Mouse (Mus musculus) cerebellum, postnatal 4 days (tissue): ENCODE results near the gene Klhl35.

Experiments used
- DNase-seq, 2 experiments: peaks; one replicate each; pipeline ENCODE4 v3.0.0; 2022; ENCODE audit warnings: low spot score in 2 of 2, mixed read lengths in 1 of 2

The Klhl35 gene

DNA sequence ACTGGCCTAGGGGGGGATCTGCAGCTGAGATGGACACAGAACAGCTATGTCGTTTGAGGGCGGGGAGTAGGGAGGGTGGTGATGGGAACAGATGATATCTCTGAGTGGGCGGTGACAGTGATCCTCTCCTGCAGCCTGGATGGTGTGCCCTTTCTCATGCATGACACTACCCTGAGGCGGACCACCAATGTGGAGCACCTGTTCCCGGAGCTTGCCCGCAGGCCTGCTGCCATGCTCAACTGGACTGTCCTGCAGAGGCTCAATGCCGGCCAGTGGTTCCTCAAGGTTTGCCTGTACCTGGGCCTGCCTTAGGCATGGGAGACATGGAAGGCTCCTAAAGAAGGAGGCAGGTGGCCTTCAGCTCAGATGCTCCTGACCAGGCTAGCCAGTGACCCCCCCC, 12.9 kb upstream of the Klhl35 start:
- DNase-seq, result no peak

DNA sequence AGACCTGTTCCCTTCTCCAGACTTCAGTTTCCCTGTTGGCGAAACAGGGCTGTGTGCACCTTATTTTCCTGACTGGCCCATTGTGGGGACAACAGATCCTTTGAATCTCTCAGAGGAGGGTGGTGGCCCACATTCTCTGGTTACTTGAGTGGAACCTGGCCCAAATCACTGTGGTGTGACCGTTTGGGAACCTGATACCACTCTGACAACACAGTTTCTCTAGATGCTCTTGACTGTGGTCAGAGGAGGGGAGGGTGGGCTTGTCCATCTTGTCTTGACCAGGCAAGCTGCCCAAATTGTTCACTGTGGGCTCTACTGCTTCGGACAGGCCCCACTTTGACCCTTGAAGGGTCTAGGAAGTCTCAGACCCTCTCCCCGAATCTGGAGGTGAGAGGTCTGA, 11.8 kb upstream of the Klhl35 start:
- DNase-seq, result no peak

DNA sequence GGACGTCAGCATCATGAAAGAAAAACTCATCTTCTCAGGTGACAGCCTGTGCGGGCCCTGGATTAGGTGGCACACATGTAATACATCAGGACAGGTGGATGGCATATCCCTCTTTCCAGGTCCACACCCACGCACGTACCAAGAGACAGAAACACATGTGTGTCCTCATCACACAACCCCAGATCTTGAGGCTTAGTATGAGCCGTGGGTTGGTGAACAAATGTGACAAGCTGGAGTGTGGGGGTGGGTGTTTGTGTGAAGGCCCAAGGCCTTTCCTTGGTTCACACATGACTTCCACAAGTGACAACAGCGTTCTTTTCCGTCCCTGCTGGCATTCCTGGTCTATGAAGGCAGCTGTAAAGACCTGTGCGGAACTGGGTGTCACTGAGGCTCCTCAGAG, 7.0 kb upstream of the Klhl35 start:
- no peak for DNase-seq

DNA sequence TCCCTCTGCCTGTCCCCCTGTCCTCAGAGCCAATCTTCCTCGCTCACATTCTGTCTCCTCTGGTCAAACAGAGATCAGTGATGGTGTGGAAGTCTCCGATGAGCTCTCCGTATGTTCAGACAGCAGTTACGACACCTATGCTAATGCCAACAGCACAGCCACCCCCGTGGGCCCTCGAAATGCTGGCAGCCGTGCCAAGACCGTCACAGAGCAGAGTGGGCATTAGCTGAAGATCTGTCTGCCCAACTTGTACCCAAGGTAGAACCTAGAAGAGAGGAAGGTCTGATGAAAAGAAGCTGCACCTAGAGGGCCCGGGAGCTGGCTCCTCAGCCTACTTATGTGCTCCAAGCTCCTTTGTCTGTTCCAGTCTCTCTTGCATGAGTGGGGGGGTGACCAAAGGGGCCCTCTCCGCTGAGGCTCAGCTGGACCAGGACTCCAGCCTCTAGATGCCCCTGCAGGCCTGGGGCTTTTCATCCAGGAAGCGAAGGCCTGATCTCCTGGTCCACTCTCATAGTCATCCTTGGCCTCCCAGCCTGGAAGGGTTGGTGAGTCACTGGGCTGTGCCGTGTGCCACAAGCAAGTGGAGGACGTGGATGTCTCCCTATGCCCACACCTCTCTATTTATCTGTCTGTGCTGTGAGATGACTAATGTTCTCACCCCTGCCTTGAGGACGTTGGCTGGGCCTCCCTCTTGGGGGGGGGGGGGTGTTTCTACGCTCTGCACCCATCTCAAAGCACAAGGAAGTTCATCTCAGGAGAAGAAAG, 5.7 kb upstream of the Klhl35 start:
- DNase-seq, result no peak

DNA sequence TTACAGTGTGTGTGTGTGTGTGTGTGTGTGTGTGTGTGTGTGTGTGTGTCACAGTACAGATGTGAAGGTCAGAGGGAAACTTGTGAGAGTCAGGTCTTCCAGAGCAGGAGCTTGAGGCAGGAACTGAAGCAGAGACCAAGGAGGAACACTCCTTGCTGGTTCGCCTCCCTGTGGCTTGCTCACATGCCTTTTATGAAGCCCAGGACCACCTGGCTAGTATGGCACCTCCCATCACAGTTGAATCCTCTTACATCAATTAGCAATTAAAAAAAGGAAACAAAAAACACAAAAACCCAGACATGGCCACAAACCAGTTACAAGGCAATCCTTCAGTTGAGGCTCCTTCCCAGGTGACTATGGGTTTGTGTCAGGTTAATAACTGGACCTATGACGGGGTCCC, 2.7 kb upstream of the Klhl35 start:
- no peak for DNase-seq

DNA sequence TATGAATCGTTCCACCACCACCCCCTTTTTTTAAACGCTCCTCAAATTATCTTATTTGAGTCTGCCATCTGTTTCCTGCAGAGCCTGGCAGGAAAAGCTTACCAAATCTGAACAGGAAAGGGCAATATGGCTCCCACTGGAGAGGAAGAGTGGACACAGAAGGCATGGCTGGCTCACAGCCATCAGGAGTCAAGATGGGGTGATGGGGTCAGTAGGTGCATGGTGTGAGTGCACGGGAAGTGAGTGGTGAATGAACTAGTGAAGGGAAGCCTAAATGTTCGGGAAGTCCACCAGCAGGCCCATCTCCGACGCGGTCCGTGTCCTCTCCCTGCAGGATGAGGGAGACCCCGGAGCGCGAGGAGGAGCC, 2.1 kb downstream of the Klhl35 start:
- peak in 1 of 2 experiments; percentile 56 for DNase-seq

DNA sequence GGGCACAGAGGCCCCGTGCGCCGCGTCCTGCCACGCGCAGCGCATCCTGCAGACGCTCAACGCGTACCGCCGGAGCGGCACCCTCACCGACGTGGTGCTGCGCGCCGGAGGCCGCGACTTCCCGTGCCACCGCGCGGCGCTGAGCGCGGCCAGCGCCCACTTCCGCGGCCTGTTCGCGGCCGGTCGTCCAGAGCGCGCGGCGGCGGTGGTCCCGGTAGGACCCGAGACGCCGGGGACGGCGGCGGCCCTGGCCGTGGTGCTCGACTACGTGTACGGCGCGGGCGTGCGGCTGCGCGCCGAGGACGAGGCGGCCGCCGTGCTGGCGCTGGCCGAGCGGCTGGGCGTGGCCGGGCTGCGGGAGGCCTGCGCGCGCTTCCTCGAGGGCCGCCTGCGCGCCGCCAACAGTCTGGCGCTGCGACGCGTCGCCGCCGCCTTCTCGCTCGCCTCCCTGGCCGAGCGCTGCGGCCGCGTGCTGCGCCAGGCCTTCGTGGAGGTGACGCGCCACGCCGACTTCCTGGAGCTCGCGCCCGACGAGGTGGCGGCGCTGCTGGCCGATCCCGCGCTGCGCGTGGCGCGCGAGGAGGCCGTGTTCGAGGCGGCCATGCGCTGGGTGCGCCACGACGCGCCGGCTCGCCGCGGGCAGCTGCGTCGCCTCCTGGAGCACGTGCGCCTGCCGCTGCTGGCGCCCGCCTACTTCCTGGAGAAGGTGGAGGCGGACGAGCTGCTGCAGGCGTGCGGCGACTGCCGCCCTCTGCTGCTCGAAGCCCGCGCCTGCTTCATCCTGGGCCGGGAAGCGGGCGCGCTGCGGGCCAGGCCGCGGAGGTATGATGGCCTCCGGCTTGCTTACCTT, 2.7 kb downstream of the Klhl35 start:
- peak; percentile 55 to 75 for DNase-seq

DNA sequence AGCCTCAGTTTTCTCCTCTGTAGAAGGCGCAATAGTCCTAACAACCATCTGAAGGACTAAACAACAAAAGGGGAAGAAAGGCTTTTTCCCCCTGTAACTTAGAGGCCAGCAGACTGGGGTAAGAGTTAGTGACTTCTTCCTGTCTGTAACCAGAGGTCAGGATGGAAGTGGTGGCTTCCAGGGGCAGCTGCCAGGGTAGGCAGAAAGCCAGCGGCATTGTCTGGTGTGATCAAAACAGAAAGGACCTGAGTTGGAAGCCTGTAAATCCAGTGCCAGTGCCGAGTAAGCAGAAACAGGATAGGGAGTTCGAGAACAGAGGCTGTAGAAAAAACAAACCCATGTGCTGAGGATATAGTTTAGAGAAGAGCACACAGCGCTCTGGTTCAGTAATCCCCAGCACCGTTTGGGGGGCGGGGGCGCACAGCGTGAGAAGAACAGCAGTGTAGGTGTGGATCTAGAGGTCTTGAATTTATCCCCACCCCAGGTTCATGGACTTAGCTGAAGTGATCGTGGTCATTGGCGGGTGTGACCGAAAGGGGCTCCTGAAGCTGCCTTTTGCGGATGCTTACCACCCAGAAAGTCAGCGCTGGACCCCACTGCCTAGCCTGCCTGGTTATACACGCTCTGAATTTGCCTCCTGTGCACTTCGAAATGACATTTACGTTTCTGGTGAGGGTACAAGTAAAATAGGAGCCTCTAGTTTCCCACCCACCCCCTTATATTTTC, 4.0 kb downstream of the Klhl35 start:
- DNase-seq, result no peak

DNA sequence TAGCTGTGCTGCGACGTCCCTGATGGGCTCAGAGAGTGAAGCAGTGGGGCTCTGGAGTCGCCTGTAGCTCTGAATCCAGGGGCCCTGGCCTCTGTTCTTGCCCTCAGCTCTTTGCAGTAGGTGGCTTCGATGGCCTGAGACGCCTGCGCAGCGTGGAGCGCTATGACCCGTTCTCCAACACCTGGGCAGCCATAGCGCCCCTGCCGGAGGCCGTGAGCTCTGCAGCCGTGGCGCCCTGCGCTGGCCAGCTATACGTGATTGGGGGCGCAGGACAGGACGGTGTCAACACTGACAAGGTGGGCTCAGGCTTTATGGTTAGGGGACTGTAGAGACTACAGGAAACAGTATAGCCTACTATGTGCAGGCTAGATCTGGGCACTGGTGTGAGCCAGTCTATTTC, 5.8 kb downstream of the Klhl35 start:
- peak in 1 of 2 experiments; percentile 1 for DNase-seq

DNA sequence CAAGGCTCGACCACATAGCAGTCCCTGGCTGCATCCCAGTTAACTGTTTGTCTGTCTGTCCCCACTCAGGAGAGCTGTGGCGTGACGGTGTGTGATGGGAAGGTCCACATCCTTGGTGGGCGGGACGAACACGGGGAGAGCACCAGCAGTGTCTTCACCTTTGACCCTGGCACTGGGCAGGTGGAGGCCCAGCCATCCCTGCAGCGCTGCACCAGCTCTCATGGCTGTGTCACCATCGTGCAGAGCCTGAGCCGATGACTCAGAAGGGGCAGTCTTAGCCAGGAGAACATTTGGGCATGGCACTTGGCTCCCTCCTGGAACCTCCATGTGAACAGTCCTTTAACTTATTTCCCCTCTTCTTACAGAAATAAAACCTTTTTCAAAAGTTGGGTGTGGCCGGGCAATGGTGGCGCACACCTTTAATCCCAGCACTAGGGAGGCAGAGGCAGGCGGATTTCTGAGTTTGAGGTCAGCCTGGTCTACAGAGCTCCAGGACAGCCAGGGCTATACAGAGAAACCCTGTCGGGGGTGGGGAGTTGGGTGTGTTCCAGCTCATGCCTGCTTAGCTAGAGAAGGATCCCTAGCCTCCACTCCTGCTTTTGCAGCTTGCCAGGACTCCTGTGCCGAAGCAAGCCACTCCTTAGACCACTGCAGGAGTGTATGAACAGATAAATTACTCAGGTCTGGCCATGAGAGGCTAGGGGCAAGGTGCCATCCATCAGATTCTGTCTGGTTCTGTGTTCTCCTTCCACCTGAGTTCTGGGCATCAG, 8.0 kb downstream of the Klhl35 start:
- no peak for DNase-seq

DNA sequence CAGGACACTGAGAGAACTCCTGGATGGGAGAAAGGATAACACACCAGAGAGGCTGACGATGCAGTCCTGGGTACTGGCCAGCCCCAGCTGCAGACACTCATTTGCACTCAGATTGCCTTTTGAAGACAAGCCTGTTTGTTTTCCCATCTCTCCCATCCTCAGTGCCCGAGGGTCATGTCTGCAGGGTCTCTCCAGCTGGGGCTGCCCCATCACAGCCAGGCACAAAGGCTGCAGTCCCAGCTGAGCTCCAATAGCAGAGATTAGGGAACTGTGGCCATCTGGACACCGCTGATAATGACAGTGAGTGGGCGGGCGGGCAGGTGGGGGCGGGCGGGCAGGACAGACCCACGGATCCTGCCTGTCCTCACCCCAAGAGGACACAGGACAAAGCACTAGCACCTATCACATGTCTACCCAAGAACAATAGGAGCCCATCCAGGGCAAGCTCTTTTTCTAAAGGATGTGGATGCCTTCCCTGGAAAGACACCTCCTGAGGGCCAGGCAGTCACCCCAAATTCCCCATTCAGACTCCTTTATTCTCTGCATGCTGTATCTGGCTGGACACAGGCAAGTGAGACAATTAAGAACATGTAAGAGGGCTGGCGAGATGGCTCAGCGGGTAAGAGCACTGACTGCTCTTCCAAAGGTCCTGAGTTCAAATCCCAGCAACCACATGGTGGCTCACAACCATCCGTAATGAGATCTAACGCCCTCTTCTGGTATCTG, 9.2 kb downstream of the Klhl35 start:
- no peak for DNase-seq

DNA sequence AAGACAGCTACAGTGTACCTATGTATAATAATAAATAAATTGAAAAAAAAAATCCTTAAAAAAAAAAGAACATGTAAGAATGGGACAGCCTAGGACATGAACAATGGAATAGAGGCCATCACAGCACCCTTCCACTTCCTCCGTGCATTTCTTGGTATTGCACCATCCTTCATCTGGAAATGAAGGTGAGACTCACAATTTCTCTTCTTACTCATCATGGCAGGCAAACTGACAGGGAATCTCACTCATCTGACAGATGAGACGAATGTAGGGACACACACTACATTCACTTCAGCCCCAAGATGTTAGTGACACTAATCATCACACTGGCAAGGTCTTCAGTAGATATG, 9.7 kb downstream of the Klhl35 start:
- no peak for DNase-seq

DNA sequence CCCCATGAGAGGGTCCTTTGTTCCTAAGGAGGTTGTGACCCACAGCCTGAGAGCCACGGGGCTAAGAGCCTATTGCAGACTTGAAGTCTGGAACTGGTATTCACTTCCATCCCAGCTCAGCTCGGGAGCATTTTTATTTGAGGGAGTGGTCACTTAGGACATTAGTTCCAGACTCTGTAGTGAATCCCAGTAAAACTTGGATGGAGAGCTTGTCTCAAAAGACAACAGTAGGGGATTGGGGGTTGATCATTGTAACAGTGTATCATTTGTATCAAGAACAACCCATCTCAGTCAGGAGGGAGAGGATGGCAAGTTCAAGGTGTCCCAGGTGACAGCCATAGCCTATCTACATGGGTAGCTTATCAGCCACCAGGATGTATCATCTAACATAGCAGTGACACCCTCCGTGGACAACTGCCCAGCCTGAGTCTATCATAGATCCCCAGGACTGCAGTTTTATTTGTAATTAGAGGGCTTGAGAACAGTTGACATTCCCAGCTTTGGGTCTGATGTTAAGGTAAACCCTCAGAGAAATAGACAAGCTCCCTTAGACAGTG, 10.8 kb downstream of the Klhl35 start:
- DNase-seq, result no peak

DNA sequence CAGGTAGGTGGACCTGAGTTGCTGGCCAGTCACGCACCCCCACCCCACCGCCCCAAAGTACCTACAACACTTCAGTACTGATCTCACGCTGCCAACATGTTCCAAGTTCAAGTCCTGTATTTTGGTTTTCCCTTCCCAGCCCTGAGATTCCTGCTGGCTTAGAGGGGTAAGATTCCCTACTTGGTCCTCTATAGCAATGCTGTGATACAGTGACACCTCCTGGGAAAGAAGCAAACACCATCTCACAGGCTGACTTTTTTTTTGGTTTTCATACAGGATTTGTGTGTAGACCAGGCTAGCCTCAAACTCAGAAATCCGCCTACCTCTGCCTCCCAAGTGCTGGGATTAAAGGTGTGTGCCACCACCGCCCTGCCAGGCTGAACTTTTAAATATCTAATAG, 11.4 kb downstream of the Klhl35 start:
- no peak for DNase-seq

DNA sequence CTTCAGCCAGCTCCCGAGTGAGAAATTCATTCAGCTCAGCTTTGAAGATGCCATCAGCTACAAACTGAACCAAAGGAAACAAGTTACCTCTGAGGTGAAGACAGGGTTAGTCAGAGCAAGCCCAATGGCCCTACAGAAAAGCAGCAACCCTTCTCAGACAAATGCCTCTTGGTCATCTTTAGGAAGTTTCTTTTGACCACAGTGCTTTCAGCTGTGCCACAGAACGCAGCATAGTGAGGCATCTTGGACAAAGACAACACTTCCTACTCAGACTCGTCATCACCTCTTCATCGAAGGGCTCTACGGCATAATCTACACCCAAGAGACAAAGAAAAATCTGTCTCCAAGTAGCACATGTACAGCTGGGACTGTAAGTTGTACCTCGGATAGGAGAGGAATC, 16.8 kb downstream of the Klhl35 start:
- no peak for DNase-seq

DNA sequence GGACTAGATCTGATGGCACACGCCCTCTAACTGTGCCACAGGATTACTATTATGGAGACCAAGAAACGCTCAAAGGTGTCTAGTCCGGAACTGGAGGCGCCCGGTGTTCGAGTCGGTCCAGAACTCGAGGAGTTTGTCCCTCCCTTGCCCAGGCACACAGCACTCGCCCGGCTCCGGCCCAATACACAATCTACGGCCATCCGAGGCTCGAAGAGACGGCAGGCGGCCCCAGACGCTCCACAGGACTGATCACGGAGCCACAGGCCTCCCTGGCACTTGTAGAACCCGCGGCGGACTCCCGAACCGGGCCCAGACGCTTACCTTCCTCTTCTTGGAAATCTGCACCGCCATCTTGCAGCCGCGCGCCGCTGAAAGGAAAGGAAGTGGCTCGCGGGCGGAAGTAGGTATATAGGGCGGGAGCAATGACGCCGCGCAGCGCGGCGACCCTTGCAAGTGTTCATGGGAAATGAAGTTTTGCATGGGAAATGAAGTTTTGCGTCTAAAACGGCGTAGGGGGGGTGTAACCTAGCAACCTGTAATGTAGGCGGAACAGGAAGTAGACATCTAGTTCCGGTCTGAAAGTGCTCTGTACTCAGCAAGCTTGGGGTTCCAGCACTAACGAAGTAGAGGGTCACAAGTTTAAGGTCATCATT, 17.6 kb downstream of the Klhl35 start, which contains the start of gene Rps3:
TSS of gene Rps3 (minus strand) at position 468 of the 653 bp plus-strand sequence.
- DNase-seq, result peak; percentile 83 to 90

DNA sequence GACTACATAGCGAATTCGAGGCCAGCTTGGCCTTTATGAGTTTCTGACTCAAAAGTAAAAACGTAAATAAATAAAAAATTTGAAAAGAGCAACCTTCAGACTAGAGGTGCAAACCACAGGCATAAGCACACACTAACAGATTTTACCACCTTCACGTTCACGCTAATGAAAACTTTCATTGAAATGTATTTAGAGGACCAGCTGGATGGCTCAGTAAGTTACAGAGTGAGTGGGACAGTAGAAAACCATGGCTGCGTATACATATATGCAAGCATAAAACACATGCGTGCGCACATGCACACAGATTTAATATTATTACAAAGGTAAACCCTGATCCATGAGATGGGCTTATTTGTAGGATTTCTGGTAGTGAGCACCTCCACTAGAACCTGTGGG, 18.1 kb downstream of the Klhl35 start:
- no peak for DNase-seq

DNA sequence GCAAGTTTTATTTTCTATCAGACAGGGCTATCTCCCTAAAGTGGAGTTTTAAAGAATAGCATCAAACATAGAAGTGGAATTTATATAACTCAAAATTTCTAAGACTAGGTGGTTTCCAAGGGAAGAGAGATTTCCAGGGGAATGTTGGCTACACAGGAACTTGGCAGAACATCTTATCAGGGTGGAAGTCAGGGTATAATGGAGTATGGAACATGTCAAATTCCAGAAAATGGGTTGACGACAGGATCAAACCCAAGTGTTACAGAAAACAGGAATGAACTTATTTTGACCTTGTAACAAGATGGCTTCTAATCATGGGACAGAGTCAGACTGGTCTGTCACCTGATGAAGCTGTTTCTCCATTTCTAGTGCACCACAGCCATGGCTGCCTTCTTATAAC, 18.9 kb downstream of the Klhl35 start:
- DNase-seq, result no peak

DNA sequence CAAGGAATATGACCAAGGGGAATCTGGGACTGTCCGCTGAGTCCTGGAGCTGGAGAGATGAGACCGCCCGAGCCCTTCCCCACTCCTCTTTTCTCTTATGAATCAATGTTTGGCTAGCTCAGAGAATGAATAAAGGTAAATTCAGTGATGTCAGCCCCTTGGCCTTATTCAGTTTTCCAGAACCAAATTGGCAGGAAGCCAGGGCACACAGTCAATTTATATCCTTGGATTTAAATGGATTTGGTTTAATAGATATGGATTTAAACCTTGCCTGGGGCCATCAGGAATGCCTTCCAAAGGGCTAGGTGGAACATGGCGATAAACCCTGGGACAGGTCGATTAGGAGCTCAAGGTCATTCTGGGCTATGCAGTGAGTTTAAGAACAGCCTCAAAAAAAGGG, 23.9 kb downstream of the Klhl35 start:
- DNase-seq, result no peak

DNA sequence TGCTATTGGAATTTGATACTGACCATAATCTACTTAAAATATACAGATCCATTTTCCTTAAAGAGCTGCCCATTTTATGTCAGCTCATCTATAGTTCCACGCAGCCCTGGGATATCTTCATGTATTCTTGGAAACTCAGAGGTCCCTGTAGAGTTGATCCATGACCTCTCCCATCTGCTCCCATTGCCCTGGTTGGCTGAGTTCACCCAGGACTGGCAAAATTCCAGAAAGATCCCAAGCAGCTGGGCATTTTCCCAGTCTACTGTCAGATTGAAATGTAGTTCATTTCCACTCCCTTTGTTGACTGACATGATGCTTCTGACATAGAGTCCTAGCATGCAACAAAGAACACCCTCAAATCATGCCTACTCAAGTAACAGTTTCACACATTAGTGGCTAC, 33.3 kb downstream of the Klhl35 start:
- peak in 1 of 2 experiments; percentile 53 for DNase-seq
